Mouse (Mus musculus): ENCODE data around the gene Tax1bp3.
A peak's percentile ranks its signal among the peaks of the same experiment; 100 is the strongest.

The Tax1bp3 gene

DNA sequence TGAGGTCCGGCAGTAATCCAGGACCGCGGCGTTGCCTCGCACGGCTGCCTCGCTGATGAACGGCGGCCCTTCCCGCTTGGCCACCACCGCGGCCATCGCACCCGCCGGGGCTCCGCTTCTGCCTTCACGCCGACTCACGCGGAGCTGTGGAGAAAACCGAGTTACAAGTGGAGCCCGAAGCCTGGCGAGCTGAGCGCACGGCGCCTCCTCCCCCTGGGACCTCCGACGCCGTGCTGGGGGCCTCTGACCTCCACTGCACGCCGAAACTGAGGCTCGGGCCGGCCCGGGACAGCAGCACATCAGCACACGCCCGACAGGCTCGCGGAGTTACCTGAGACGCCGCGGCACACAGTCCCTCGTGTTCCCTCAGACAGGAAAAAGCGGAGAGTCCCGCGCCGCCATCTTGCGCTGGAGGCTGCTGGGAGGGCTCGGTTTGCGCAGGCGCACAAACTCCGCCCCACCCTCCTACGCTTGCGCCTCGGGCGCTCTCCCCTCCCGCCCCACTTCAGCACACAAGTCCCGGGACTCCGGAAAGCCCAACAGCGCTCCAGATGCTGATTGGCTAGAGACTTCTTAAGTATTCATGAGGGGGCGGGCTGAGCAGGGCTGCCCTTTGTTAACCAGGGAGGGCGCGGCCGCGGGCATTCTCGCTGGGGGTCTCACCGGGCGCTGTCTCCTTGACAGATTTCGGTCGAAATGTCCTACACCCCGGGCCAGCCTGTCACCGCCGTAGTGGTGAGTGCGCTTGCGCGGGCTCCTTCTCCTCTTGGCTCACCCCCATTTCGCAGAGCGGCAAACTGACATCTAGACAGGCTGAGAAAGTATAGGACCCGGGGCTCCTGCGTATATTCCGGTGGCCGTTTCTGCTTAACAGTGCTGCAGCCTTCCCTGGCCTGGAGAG is at the start of gene Tax1bp3, which contains the start of gene Emc6:
Gene Tax1bp3, plus strand, starts transcription at position 476 of the 901 bp plus-strand sequence.
Gene Emc6, minus strand, starts transcription at position 430 of the 901 bp plus-strand sequence.
- peak; percentile 95 to 97 for DNase-seq (ENCODE audit: low spot score in 2 of 2)

DNA sequence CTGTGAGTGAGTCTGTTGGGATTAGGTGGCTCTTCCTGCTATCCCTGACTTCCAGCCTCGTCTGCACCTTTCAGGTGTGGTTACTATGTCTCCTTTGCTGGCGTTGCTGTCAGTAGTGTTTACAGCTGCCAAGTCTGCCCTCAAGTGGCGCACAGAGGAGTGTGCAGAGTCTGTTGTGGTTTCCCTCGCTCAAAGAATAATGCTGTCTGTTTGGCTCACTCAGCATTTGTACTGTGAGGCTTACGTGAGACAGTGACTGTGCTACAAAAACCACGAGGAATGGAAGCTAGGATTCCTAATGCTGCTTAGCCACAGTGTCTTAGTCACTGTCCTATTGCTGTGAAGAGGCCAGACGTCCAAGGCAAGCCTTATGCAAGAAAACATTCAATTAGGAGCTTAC is 45.9 kb upstream of the Tax1bp3 start:
- no peak for DNase-seq (ENCODE audit: low spot score in 2 of 2)

DNA sequence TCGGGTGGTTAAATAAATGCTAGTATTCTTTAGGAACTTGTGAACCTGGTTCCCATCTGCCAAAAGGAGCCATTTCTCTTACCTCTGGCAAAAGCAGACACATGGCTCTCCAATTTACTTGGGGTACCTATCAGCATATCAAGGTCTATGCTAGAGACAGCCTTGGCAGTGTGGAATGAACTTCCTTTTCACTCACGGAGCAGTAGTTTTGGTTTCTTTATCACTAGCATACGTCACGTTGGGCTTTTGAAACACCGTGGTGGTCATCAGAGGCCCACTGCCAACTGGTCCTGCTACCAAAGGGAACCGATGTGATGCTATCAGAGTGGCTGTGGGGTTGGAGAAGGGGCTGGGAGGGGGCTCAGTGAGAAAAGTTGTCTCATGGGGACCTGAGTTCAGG is 43.9 kb upstream of the Tax1bp3 start:
- DNase-seq (ENCODE audit: low spot score in 2 of 2): no peak

DNA sequence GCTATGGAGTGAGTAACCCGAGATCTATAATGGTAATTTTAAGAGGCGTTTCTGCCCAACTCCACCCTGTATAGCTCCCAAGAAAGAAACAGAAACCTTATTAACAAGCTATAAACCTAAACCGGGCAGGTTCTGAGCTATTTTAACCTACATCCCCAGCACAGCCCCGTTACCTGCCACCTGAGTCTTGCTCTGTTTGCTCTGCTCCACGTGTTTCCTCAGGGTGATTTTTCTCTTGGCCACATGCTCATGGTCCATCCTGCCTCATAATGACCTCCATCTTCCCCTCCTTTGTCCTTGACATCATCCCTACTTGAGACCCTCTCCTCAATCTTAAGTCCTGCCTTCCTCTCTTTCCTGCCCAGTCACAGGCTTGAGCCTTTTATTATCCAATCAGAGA is 42.7 kb upstream of the Tax1bp3 start:
- no peak for DNase-seq (ENCODE audit: low spot score in 2 of 2)

DNA sequence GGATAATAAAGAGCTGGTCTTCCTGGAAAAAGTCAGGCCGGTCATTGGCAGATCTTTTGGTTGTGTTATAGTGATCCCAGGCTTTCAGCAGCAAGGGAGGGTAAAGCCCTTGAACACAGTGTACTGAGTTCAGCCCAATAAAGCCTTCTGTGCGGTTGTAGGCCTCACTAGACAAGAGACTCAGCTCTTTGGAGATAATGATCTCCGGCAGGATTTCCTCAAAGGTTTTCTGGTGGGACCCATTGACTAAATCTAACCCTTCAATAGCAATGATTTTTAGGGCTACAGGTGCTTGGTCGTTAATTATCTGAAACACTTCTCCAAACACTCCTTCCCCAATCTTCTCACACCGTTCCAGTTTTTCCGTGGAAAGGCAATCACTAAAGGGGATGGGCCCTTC is 40.3 kb upstream of the Tax1bp3 start:
- no peak for DNase-seq (ENCODE audit: low spot score in 2 of 2)

DNA sequence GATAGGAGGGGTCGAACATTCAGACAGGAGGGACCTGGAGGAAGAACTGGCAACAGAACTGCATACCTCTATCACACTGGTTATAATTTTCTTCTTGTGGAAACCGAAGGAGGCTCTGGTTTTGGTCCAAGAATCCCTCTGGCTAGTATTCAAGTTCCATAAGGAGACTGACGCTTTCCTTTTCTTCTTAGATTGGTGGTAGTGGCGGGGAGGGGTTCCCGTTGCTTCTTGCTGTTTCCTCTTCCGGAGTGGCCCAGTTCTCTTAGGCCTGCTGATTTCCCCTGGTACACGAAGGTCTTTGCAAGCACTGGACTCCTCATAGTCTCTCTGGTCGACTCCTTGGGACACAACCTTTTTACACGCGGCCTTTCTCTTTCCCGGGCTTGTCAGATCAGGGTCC is 39.8 kb upstream of the Tax1bp3 start:
- no peak for DNase-seq (ENCODE audit: low spot score in 2 of 2)

DNA sequence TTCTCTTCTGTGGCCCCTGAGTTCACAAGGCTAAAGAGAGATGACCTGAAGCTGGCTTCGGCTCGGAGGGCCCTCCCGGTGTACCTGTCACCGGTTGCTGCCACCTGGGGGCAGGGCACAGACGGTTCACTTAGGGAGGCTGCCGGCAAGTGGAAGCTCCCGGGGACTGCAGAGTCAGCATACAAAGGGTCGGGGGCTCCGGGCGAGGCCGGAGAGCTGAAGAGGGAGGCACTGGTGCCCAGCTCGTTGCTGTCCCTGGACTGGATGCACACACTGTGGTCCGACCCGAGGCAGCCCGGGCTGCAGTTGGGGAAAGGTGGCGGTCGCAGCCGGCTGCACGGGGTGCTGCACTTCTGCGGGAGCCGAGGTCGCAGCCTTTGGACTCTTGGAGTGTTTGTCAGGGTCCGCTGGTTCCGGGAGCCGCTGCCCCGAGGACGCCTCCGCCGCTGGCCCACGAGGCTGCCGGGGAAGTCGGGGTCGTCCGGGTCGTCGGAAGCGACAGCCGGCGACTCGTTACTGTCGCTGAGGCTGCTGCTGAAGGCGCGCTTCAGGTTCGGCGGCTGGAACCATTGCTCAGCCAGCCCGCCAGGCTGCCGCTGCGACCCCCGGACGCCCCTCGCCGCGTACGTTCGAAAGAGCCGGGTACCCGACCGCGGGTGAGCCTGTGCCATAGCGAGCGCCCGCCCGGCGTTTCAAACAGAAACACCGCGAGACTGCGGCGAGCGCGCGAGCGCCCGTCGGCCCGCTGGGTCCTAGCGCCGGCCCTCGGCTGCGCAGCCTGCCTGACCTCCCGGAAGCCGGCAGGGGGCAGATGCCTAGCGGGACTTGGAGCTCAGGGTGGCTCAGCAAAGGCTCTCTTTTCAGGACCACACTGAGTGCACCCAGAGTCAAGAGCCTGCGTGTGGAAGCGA is 39.0 kb upstream of the Tax1bp3 start, which contains the start of gene Haspin:
Gene Haspin, minus strand, starts transcription at position 704 of the 911 bp plus-strand sequence.
- peak; percentile 87 to 92 for DNase-seq (ENCODE audit: low spot score in 2 of 2)

DNA sequence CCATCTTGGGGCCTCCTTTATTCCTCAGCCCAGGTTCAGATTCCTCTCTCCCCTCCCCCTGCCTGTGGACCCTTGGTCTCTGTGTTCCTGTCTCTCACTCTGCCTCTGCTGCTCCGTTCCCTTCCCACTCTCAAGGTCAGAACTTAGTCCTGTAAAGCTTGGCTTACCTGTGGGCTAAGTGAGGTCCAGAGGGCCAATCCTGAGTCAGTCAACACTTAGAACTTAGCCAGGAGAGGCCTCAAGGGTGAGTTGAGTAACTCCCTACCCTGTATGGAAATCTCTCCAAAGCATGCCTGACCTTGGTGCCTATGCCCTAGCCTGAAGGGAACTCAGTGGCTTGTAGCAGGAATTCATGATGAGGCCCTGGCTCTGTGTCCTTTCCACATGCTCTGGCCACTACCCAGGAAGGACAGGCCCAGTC is 32.6 kb upstream of the Tax1bp3 start:
- no peak for DNase-seq (ENCODE audit: low spot score in 2 of 2)

DNA sequence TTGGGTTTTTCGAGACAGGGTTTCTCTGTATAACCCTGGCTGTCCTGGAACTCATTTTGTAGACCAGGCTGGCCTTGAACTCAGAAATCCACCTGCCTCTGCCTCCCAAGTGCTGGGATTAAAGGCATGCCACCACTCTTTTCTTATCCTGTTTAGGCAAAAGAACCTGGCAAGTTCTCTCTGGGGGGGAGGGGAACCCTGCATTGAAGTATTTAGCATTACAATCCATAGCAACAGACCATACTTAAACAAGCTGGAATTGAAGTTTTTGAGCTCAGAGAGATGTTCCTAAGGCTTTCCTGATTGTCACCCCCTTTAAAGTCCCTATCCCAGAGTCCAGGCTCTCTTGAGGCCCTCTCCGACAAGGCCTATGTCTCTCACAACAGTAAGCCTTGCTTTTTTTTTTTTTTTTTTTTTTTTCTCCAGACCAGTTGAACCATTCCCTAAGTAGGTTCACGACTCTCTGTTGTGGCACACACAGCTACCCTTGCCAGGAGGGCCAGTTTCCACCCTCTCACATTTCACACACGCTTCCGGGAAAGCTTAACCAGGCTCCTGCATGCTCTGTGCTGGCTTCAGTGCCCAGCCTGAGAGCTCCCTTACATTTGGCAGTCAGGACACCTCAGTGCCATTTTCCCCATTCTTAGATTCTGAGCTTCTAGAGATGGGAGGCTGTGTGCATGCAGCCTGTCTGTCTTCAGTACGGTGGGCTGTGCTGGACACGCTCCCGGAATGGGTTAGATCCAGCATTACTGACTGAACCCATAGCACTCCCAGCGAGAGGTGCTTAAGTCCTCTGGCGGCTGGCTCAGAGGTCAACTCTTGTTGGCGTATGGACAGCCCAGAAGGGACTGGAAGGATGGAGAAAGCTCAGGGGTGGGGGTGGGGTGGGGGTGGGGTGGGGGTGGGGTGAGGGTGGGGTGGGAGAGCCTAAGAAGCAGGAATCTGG is 30.6 kb upstream of the Tax1bp3 start:
- DNase-seq (ENCODE audit: low spot score in 2 of 2): no peak

DNA sequence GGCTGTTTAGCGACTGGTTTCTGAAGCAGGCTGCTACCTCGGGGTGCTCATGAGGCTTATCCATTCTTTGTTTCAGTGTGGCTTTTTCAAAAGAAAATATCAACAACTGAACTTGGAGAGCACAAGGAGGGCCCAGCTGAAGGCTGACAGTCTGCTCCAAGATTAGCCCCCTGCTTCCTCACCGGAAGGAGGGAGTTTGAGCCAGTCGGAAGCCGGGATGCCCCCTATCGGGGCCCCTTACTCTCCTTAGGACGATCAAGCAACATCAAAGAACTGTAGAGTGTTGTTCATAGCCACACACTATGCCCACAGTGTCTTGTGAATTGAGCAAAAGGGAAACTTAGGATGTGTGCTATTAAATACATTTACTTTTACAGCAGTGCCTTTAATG is 29.9 kb upstream of the Tax1bp3 start:
- no peak for DNase-seq (ENCODE audit: low spot score in 2 of 2)

DNA sequence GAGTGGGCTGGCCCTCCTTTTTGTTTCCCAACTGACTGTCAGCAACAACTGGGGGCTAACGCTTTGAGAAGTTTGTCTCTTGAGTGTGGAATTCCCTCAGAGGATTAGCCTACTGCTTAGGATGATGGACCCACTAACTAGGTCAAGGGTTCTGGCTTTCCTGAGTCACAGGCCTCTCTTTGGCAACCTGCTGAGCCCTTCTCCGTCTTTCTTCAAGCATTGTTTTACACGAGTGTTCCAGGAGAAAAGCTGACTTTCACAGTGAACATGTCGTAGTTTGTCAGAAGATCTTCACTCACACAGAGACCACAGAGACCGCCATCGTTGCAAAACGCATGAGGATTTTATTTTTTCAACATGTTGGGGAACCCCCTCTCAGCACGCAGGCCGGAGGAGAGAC is 28.7 kb upstream of the Tax1bp3 start:
- no peak for DNase-seq (ENCODE audit: low spot score in 2 of 2)

DNA sequence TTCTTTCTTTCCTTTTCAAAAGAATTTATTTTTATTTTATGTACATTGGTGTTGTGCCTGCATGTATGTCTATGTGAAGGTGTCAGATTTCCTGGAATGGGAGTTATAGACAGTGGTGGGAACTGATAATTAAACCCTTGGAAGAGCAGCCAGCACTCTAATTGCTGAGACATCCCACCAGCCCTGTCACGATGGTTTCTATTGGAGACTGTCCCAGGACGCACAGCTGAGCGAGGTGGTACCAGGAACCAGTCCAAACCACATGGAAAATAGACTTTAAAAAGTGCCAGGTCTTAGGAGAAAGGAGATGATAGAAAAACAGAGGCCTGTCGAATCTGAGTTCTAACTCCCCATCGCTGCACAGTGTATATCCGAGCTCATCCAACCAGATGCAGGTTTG is 21.8 kb upstream of the Tax1bp3 start:
- DNase-seq (ENCODE audit: low spot score in 2 of 2): no peak

DNA sequence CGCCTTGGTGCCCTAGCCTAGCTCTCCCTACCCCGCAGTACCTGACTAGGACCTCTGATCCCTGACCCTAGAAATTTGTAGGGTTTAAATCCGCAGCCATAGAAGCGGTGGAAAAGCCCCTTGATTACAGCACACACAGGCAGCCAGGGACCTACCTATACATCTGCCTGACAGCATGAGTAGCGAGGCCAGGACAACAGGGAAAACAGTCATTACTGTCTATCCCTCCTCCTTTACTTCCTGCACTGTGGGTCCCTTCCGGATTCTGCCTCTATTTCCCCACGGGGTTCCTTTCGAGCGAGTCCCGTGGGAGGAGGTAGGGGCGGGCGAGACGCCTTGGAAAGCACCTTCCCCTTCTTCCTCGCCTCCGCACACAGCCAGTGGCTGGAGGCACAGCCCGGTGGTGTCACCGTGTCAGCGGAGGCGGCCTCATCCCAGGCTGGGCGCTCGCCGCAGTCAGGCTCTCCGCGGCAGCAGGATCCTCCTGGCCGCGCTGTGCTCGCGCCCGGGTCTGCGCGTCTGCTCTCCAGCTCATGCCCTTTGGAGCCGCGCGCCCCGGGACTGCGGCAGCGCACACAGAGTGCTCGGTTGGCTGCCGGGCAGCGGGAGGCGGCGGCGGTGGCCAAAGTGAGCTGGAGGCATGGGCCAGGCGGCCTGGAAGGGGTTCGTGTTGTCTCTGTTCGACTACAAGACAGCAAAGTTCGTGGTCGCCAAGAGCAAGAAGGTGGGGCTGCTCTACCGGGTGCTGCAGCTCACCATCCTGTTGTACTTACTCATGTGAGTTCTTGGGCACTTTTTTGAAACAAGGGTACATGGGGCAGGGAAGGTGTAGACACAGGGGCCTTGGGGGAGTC is 16.7 kb upstream of the Tax1bp3 start, which contains the start of gene P2rx5:
Gene P2rx5, plus strand, starts transcription at position 465 of the 854 bp plus-strand sequence.
- DNase-seq (ENCODE audit: low spot score in 2 of 2): no peak

DNA sequence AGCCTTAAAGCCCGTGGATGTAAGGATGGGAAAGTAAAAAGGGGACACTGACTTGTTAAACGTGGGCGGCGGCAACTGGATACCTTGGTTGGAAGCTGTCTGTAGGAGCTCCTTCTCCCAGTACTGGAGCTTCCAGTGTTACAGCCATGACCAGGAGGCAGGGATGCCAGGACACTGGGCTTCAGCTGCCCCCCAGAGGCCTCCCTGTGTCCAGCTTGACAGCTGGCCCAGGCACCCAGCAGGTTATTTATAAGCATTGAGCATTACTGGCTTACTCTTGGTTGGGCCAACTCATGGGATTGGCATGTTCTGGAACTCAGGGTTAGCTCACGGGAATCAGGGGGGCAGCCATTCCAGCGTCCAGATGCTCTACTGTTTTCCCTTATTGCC is 16.1 kb upstream of the Tax1bp3 start:
- DNase-seq (ENCODE audit: low spot score in 2 of 2): no peak

DNA sequence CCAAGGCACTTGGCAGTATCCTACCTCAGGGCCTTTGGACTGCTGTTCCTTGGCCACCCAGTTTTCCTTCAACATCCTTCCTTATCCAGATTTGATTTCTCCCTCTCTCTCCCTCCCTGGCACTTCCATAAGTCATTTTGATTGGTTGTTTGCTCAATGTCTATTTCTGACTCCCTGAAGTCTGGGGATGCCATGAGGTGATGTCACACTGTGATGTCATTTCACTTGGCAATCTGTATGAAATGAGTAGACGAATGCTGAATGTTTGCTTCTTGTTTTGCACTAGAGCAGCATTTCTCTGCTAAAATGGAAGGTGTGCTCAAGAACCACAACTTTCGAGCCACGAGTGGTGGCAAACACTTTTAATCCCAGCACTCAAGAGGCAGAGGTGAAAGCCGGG is 15.3 kb upstream of the Tax1bp3 start:
- no peak for DNase-seq (ENCODE audit: low spot score in 2 of 2)

DNA sequence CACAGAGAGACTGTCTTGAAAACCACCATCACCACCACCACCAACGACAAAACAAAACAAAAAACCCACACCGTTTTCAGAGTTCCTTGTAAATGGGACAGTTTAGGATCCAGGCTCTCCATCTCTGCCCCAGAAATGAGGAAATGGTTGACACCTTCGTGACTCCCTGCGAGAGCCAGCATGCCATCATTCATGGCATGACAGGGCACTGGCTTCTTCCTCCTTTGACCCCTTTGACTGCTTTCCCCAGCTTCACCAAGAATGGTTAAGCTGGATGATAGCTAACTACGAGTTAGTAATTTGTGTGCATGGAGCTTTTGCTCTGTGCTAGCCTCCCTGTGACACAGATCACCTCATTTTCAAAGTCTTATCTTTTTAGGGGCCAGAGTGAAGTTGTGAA is 14.6 kb upstream of the Tax1bp3 start:
- no peak for DNase-seq (ENCODE audit: low spot score in 2 of 2)

DNA sequence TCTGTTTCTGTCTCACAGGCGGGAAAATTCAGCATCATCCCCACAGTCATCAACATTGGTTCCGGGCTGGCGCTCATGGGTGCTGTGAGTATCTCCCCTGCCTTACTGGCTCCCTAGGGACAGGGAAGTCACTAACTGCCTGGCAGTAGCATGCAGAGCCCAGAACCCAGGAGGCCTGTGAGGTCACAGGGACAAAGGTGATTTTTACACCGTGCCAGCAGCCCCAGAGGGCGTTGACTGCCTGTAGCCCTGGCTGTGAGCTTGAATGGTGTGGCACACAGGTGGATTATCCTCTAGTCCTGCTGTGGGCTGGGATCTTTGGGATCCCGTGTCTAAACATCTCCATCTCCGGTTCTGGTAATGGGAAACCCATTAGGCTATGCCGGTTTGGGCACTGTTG is 8.8 kb upstream of the Tax1bp3 start:
- no peak for DNase-seq (ENCODE audit: low spot score in 2 of 2)

DNA sequence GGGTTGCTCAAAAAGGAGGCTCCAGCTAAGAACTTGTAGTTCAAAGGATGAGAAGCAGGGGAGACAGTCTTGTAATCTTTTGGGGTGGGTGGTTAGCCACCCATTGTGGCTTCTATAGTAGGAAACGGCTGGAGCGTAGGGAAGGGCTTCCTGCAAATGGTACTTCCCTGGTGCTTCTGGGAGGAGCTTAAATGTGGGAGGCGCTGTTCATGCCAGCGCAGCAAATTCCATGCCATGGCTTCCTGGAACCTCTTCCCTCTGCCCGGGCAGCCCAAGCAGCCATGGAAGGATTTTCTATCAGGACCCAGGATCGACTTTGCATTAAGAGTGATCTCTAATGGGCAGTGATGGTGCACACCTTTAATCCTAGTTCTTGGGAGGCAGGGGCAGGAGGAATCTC is 8.3 kb upstream of the Tax1bp3 start:
- DNase-seq (ENCODE audit: low spot score in 2 of 2): no peak

DNA sequence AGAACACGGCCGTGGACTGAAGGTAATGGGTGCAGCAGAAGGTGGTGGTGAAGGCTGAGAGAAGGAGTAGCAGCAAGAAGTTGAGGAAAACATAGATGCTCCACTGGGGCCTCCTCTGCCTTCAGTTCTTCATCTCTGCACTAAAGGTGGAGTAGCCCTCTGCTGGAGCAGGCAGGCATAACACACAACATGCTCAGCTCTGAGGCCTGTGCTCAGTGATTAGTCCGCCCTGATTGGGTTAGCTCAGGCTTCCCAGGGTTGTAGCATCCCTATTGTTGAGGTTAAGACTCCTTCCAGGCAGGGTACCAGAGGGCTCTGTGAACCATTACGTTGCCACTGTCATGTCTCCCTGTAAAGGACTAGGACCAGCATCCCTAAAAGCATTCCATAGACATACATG is 7.7 kb upstream of the Tax1bp3 start:
- DNase-seq (ENCODE audit: low spot score in 2 of 2): peak in 1 of 2 experiments; percentile 69

DNA sequence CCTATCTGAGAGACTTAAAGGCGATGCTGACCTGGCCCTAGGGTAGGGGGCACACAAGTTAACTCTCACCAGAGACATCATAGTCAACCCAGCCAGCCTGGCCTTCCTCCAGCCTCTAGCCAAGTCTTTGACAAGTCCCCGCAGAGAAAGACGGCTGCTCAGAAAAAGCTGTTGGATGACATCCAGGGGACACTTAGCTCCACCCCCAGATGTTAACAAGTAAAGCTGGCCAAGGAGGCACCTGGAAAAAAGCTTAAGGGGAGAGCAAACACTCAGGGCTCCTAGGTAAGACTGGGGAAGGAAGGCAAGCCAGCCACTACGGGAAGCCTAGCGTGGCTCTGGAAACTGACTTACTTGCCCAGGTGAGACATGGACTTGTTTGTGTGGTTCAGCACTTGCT is 4.7 kb upstream of the Tax1bp3 start:
- DNase-seq (ENCODE audit: low spot score in 2 of 2): no peak
